Mouse (Mus musculus): Measurements from ENCODE around the gene Tulp2.
"Not testable (repeated sequence)": the region's sequence is repeated elsewhere in the genome, so short reads cannot be mapped to it uniquely, and the experiment has no call there.

Tulp2 gene

GRCm38 (mm10) chr7:45459564-45460140 is 22.0 kb upstream of the Tulp2 start, which contains the start of gene Ftl1:
Ftl1 (minus strand) TSS chr7:45459884.
- DNase-seq (ENCODE audit: extremely low read depth, low read depth): peak; percentile 90

- DNase-seq (ENCODE audit: extremely low read depth, low read depth): no peak
Measured at GRCm38 (mm10) chr7:45460377-45460776, 21.3 kb upstream of the Tulp2 start.

GRCm38 (mm10) chr7:45460860-45461314 is 20.8 kb upstream of the Tulp2 start:
- peak; percentile 68 for DNase-seq (ENCODE audit: extremely low read depth, low read depth)

GRCm38 (mm10) chr7:45461326-45461725 is 20.4 kb upstream of the Tulp2 start:
- no peak for DNase-seq (ENCODE audit: extremely low read depth, low read depth)

- no peak for DNase-seq (ENCODE audit: extremely low read depth, low read depth)
Measured at GRCm38 (mm10) chr7:45461781-45462180, 19.9 kb upstream of the Tulp2 start.

GRCm38 (mm10) chr7:45462325-45462724 is 19.4 kb upstream of the Tulp2 start:
- DNase-seq (ENCODE audit: extremely low read depth, low read depth): no peak

GRCm38 (mm10) chr7:45462868-45463267 is 18.8 kb upstream of the Tulp2 start:
- DNase-seq (ENCODE audit: extremely low read depth, low read depth): not testable (repeated sequence)

- no peak for DNase-seq (ENCODE audit: extremely low read depth, low read depth)
Measured at GRCm38 (mm10) chr7:45463987-45464778, 17.5 kb upstream of the Tulp2 start.

GRCm38 (mm10) chr7:45465112-45465511 is 16.6 kb upstream of the Tulp2 start:
- DNase-seq (ENCODE audit: extremely low read depth, low read depth): no peak

GRCm38 (mm10) chr7:45465549-45465948 is 16.1 kb upstream of the Tulp2 start:
- DNase-seq (ENCODE audit: extremely low read depth, low read depth): no peak

GRCm38 (mm10) chr7:45466283-45467089 is 15.2 kb upstream of the Tulp2 start, which contains the start of gene Bax:
Bax (minus strand) TSS chr7:45466898.
- peak; percentile 75 for DNase-seq (ENCODE audit: extremely low read depth, low read depth)

- DNase-seq (ENCODE audit: extremely low read depth, low read depth): no peak
Measured at GRCm38 (mm10) chr7:45467090-45467670, 14.5 kb upstream of the Tulp2 start.

GRCm38 (mm10) chr7:45470869-45471268 is 10.8 kb upstream of the Tulp2 start:
- DNase-seq (ENCODE audit: extremely low read depth, low read depth): peak; percentile 71

- DNase-seq (ENCODE audit: extremely low read depth, low read depth): peak; percentile 81
Measured at GRCm38 (mm10) chr7:45475291-45475969, 6.2 kb upstream of the Tulp2 start.

- DNase-seq (ENCODE audit: extremely low read depth, low read depth): no peak
Measured at GRCm38 (mm10) chr7:45476453-45476852, 5.2 kb upstream of the Tulp2 start.

- no peak for DNase-seq (ENCODE audit: extremely low read depth, low read depth)
Measured at GRCm38 (mm10) chr7:45477003-45477402, 4.7 kb upstream of the Tulp2 start.

- DNase-seq (ENCODE audit: extremely low read depth, low read depth): no peak
Measured at GRCm38 (mm10) chr7:45478774-45479173, 2.9 kb upstream of the Tulp2 start.

GRCm38 (mm10) chr7:45480310-45480709 is 1.4 kb upstream of the Tulp2 start:
- DNase-seq (ENCODE audit: extremely low read depth, low read depth): not testable (repeated sequence)

- DNase-seq (ENCODE audit: extremely low read depth, low read depth): no peak
Measured at GRCm38 (mm10) chr7:45482166-45482565, 489 bp downstream of the Tulp2 start.

- not testable (repeated sequence) for DNase-seq (ENCODE audit: extremely low read depth, low read depth)
Measured at GRCm38 (mm10) chr7:45484985-45485384, 3.3 kb downstream of the Tulp2 start.

GRCm38 (mm10) chr7:45486158-45486557 is 4.5 kb downstream of the Tulp2 start:
- no peak for DNase-seq (ENCODE audit: extremely low read depth, low read depth)

Measured in MEL-GATA-1-ER (cell line).